Mouse (Mus musculus) forebrain, embryonic 16.5 days (tissue): Measurements from ENCODE around the gene Zfp827. TPM values are rescaled to one million over a fixed set of nuclear protein-coding genes. Genes with fewer than 3 reads are reported as not detected.
A peak's percentile ranks its signal among the peaks of the same experiment; 100 is the strongest.

ENCODE experiments used
- ATAC-seq: fragments of 200-750 bp; cut with Nextera tagmentation; 2 replicates; pipeline ENCODE4 v1.8.0; 2017; ENCODE audit warnings: mild to moderate bottlenecking, moderate library complexity
- H3K27ac ChIP-seq: fragments of 300-500 bp; sonication (generic); 2 replicates; pipeline ENCODE4 v1.5.1; 2014; ENCODE audit warnings: low read length, control low read depth
- H3K27me3 ChIP-seq: fragments of 300-500 bp; sonication (generic); replicated peaks from 2 replicates; pipeline ENCODE4 v1.6.1; 2014; ENCODE audit warnings: low read length; ENCODE audit not compliant: control insufficient read depth, insufficient read depth
- H3K36me3 ChIP-seq: fragments of 300-500 bp; sonication (generic); 2 replicates; pipeline ENCODE4 v1.6.1; 2014; ENCODE audit not compliant: control insufficient read depth, insufficient read depth
- H3K4me1 ChIP-seq: fragments of 300-500 bp; sonication (generic); replicated peaks from 2 replicates; pipeline ENCODE4 v1.6.1; 2014; ENCODE audit warnings: low read length; ENCODE audit not compliant: control insufficient read depth, insufficient read depth
- H3K4me2 ChIP-seq: fragments of 300-500 bp; sonication (generic); 2 replicates; pipeline ENCODE4 v1.6.1; 2014; ENCODE audit warnings: mild to moderate bottlenecking, low read length, control low read depth
- H3K4me3 ChIP-seq: fragments of 300-500 bp; sonication (generic); replicated peaks from 2 replicates; pipeline ENCODE4 v1.5.1; 2014; ENCODE audit warnings: mild to moderate bottlenecking, low read length, control low read depth
- H3K9ac ChIP-seq: fragments of 300-500 bp; sonication (generic); replicated peaks from 2 replicates; pipeline ENCODE4 v1.6.1; 2014; ENCODE audit warnings: low read depth, low read length, control low read depth
- H3K9me3 ChIP-seq: fragments of 300-500 bp; sonication (generic); 2 replicates; pipeline ENCODE4 v1.6.1; 2016; ENCODE audit warnings: low read length; ENCODE audit not compliant: control insufficient read depth
- WGBS: fragments of 180-500 bp; shearing (Covaris S2); extraction: QIAGEN DNeasy Blood & Tissue Kit; methylation state at CpG from one replicate; pipeline ENCODE4 v1.1.7; 2014; 5-methylcytosine and 5-hydroxymethylcytosine counted together
- polyA plus RNA-seq: library from polyadenylated mRNA; unstranded; fragments of >200 nt; fragmentation: Nextera tagmentation; extraction: Ambion mirVana; gene quantifications from 2 replicates; pipeline ENCODE4 v1.2.1, GENCODE M21; 2015

Zfp827 gene
- polyA plus RNA-seq, 1 experiment from 2014 or later, result 12.6 TPM

GRCm38 (mm10) chr8:79102707-79103106 lies 74.5 kb downstream of the Zfp827 start:
- ATAC-seq, result 0 out of 2 replicates have a peak, but pooled peaks have one; percentile 11
- WGBS, result 70% methylated on average over 4 of the region's 4 CpGs
- Histone ChIP-seq H3K27ac (no peak overlapping the region), H3K36me3 (no peaks in the 10 kb centered on the region), H3K4me2 (no peak overlapping the region), H3K4me3 (no peak overlapping the region), H3K9ac (no peak overlapping the region), H3K4me1 (peaks cover 9% of the 10 kb centered on the region), H3K9me3 (no peaks in the 10 kb centered on the region), H3K27me3 (no peaks in the 10 kb centered on the region)

- Histone ChIP-seq H3K9me3 (no peaks in the 10 kb centered on the region), H3K4me1 (peaks cover 9% of the 10 kb centered on the region), H3K9ac (no peak overlapping the region), H3K4me2 (no peak overlapping the region), H3K27me3 (no peaks in the 10 kb centered on the region), H3K27ac (no peak overlapping the region), H3K4me3 (no peak overlapping the region), H3K36me3 (no peaks in the 10 kb centered on the region)
- WGBS, result 83% methylated on average over 14 of the region's 14 CpGs
- ATAC-seq, result no peak
Measured at GRCm38 (mm10) chr8:79103185-79103878, 75.1 kb downstream of the Zfp827 start.

GRCm38 (mm10) chr8:79103923-79104580 lies 75.8 kb downstream of the Zfp827 start:
- Histone ChIP-seq H3K27me3 (no peaks in the 10 kb centered on the region), H3K4me1 (peaks cover 6% of the 10 kb centered on the region), H3K4me3 (no peak overlapping the region), H3K9me3 (no peaks in the 10 kb centered on the region), H3K4me2 (no peak overlapping the region), H3K9ac (no peak overlapping the region), H3K36me3 (no peaks in the 10 kb centered on the region), H3K27ac (no peak overlapping the region)
- no peak for ATAC-seq
- WGBS, result 80% methylated on average over 9 of the region's 9 CpGs

GRCm38 (mm10) chr8:79104634-79105033 lies 76.4 kb downstream of the Zfp827 start:
- WGBS, result 91% methylated on average over 9 of the region's 9 CpGs

GRCm38 (mm10) chr8:79105186-79105585 lies 76.9 kb downstream of the Zfp827 start:
- Histone ChIP-seq H3K27ac (no peak overlapping the region), H3K4me2 (no peak overlapping the region), H3K36me3 (no peaks in the 10 kb centered on the region), H3K9me3 (no peaks in the 10 kb centered on the region), H3K9ac (no peak overlapping the region), H3K4me1 (peaks cover 6% of the 10 kb centered on the region), H3K27me3 (no peaks in the 10 kb centered on the region), H3K4me3 (no peak overlapping the region)
- 61% methylated on average over 10 of the region's 10 CpGs for WGBS
- peak; percentile 47; the same call in 1 of the 2 replicates for ATAC-seq

More at GRCm38 (mm10) chr8:79104634-79105033, 76.4 kb downstream of the Zfp827 start:
- H3K4me2 ChIP-seq, result no peak overlapping the region
- ATAC-seq, result peak; percentile 24; the same call in 1 of the 2 replicates
- no peak overlapping the region for H3K9ac ChIP-seq
- H3K4me1 ChIP-seq, result peaks cover 6% of the 10 kb centered on the region
- no peaks in the 10 kb centered on the region for H3K36me3 ChIP-seq
- no peak overlapping the region for H3K4me3 ChIP-seq
- H3K9me3 ChIP-seq, result no peaks in the 10 kb centered on the region
- H3K27me3 ChIP-seq, result no peaks in the 10 kb centered on the region
- H3K27ac ChIP-seq, result peak overlapping the region; percentile 37; the same call in 1 of the 2 replicates

GRCm38 (mm10) chr8:79111461-79111860 lies 83.2 kb downstream of the Zfp827 start:
- 90% methylated on average over 8 of the region's 8 CpGs for WGBS
- ATAC-seq, result no peak

GRCm38 (mm10) chr8:79112480-79112879 lies 84.2 kb downstream of the Zfp827 start:
- ATAC-seq, result peak; percentile 23; the same call in 1 of the 2 replicates
- Histone ChIP-seq H3K36me3 (no peaks in the 10 kb centered on the region), H3K4me3 (no peak overlapping the region), H3K9ac (no peak overlapping the region), H3K27me3 (no peaks in the 10 kb centered on the region), H3K4me2 (no peak overlapping the region), H3K27ac (no peak overlapping the region), H3K4me1 (no peaks in the 10 kb centered on the region), H3K9me3 (no peaks in the 10 kb centered on the region)
- WGBS, result 96% methylated on average over 18 of the region's 18 CpGs

More at GRCm38 (mm10) chr8:79111461-79111860, 83.2 kb downstream of the Zfp827 start:
- H3K27me3 ChIP-seq, result no peaks in the 10 kb centered on the region
- H3K27ac ChIP-seq, result no peak overlapping the region
- H3K9me3 ChIP-seq, result no peaks in the 10 kb centered on the region
- H3K36me3 ChIP-seq, result no peaks in the 10 kb centered on the region
- H3K4me1 ChIP-seq, result no peaks in the 10 kb centered on the region
- no peak overlapping the region for H3K9ac ChIP-seq
- no peak overlapping the region for H3K4me3 ChIP-seq
- no peak overlapping the region for H3K4me2 ChIP-seq

- Histone ChIP-seq H3K4me3 (no peak overlapping the region), H3K9ac (no peak overlapping the region), H3K36me3 (no peaks in the 10 kb centered on the region), H3K9me3 (no peaks in the 10 kb centered on the region), H3K4me2 (no peak overlapping the region), H3K4me1 (no peaks in the 10 kb centered on the region), H3K27me3 (no peaks in the 10 kb centered on the region), H3K27ac (no peak overlapping the region)
- WGBS, result 90% methylated on average over 9 of the region's 9 CpGs
- no peak for ATAC-seq
Measured at GRCm38 (mm10) chr8:79113533-79113932, 85.3 kb downstream of the Zfp827 start.

- no peaks in the 10 kb centered on the region for H3K36me3 ChIP-seq
- H3K9ac ChIP-seq, result no peak overlapping the region
- H3K4me1 ChIP-seq, result no peaks in the 10 kb centered on the region
- WGBS, result 54% methylated on average over 6 of the region's 6 CpGs
- no peak overlapping the region for H3K27ac ChIP-seq
- no peak overlapping the region for H3K4me3 ChIP-seq
- ATAC-seq, result no peak
- H3K27me3 ChIP-seq, result no peaks in the 10 kb centered on the region
- no peak overlapping the region for H3K4me2 ChIP-seq
- H3K9me3 ChIP-seq, result no peaks in the 10 kb centered on the region
Measured at GRCm38 (mm10) chr8:79114561-79114960, 86.3 kb downstream of the Zfp827 start.
